Mouse (Mus musculus) neural tube, embryonic 10.5 days (tissue): ENCODE data around the gene Dnah7a.
"Not testable (repeated sequence)": the region's sequence is repeated elsewhere in the genome, so short reads cannot be mapped to it uniquely, and the experiment has no call there.

ENCODE experiments used
- DNase-seq: peaks from one replicate; pipeline ENCODE4 v3.0.0-alpha.2; 2017; ENCODE audit warnings: low spot score; ENCODE audit errors: extremely low spot score

Gene Dnah7a

DNA sequence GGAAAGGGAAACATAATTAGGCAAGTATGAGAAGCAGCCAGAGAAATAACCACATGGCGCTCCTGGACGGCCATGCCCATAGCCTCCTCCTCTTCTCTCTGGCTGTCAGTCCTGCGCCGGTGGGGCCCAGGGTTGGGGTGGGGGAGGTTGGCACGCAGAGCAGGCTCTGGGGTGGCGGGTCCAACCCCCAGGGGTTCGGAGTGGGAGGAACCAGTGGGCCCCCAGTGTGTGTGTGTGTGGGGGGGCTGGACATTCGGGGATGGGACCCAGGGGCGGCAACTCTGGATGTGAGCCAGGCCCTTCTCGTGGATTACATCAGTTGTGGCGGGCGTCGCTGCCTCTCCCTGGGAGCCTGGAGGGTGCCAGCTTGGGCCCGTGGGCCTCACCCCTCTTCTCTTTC is 317.8 kb downstream of the Dnah7a start:
- no peak for DNase-seq

DNA sequence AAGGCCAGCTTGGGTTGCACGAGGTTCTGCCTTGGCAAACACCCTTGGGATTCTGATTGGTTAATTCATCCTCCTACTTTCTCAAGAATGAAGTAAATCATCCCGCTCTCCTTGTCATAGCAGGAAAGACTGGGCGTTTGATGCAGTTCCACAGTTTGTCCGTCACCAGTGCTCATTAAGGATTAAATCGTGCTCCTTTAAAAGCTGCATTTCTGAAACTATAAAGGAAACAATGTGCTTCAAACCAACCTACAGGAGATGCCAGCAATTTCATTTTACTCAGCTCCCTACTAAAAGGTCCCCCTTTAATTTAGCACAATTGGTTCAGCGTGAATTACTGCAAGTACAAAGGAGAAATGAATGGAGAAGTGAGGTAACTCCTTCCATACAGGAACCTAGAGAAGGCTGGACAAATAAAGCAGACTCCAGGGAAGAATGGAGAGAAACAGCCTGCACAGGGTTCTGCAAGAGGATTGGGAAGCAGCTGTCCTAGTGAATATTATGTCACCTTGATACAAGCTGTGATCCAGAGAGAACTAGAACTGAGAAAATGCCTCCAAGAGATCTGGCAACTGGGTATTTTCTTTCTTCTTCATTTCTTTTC is 322.4 kb downstream of the Dnah7a start:
- DNase-seq, result no peak

GRCm38 (mm10) chr1:53377731-53378130 is 328.9 kb downstream of the Dnah7a start:
- DNase-seq, result no peak

- not testable (repeated sequence) for DNase-seq
Observed at GRCm38 (mm10) chr1:53375965-53376364, 330.6 kb downstream of the Dnah7a start.

GRCm38 (mm10) chr1:53358988-53359387 is 347.6 kb downstream of the Dnah7a start:
- no peak for DNase-seq

DNA sequence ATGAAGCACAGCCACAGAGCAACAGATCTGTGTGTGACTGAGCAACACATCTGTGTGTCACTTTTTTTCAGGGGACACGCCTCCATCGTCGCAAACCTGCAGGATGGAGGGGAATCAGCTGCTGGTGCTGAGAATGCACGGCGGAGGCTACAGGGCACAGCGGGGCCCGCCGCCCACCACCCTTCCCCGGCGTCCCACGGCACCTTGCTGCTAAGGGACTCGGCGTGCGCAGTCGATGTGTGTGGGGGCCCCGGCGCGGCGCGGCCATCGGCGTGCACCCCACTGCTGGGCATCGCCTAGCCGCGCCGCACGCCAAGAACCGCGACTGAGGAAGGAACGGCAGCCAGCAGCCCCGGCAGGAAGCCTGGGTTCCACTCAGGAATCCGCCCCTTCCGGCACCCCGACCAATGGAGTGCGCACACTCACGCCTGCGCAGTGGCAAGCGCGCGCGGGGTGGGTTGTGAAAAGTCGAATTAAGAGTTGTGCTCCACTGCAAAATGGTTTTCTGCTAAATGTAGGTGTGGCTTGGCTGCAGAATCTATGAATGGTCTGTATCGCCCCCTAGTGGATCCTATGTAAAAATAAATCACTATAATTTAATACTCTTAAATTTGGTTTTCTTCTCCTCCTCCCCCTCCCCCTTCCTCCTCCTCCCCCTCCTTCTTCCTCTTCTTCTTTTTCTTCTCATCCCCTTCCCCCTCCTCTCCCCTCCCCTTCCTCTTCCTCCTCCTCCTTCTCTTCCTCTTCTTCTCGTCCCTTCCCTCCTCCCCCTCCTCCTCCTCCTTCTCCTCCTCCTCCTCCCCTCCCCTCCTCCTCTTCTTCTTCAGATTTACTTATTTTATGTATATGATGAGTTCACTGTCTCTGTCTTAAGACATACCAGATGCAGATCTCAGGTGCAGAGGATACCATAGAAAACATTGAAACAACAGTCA is 354.0 kb downstream of the Dnah7a start, which contains the start of the genes Asdurf, Gm28551 and Asnsd1:
Gene Asdurf (minus strand): TSS at position 293 of the 935 bp plus-strand sequence.
Gene Gm28551 (minus strand): TSS at position 341 of the 935 bp plus-strand sequence.
Gene Asnsd1 (minus strand): TSS at position 426 of the 935 bp plus-strand sequence.
- peak; percentile 96 for DNase-seq
